ENCODE assay signal across 7 mouse cellular contexts in genomic region chr7:127014320-127014719, GRCm38 (mm10). TPM values are rescaled to one million over a fixed set of nuclear protein-coding genes. Genes with fewer than 3 reads are reported as not detected.
DNase-seq lines count a peak whose midpoint lies in the region; ATAC-seq lines count a peak whose summit lies in the region.

TSS of gene Mvp (minus strand) at chr7:127014621.

- peak; percentile 63 for DNase-seq in Muller cell, postnatal 12 days (ENCODE audit: inconsistent ontology term)
- DNase-seq in brain, adult 2 months (ENCODE audit: low read depth, low spot score): peak; percentile 73
- no peak for DNase-seq in forebrain, embryonic 11.5 days (ENCODE audit: low spot score)
- peak; percentile 68 to 74 for DNase-seq in heart, postnatal 14 days
- peak; percentile 78 to 85 for DNase-seq in kidney, postnatal 4 days

- no peak within 1 kb of the TSS for H3K9ac ChIP-seq in forebrain, embryonic 11.5 days (ENCODE audit: low read length)
- peak within 1 kb of the TSS; percentile 65 for H3K9ac ChIP-seq in stomach, embryonic 16.5 days (ENCODE audit: low read length)

- no peaks in the 10 kb centered on the region for H3K9me3 ChIP-seq in forebrain, embryonic 11.5 days (ENCODE audit: control insufficient read depth, low read length)
- H3K9me3 ChIP-seq in stomach, embryonic 16.5 days (replicated peaks; ENCODE audit: control insufficient read depth, low read length): no peaks in the 10 kb centered on the region

- peaks cover 9% of the 10 kb centered on the region for H3K4me1 ChIP-seq in forebrain, embryonic 11.5 days (replicated peaks; ENCODE audit: control insufficient read depth, insufficient read depth, low read length)
- peaks cover 46% of the 10 kb centered on the region for H3K4me1 ChIP-seq in stomach, embryonic 16.5 days (ENCODE audit: control insufficient read depth, insufficient read depth, low read length)

- intact Hi-C loops in heart, postnatal 14 days (cut with DNase I): loop anchor here (2.0 to 10.0 kb wide), 2 partner anchors 38 to 90 kb away; partner anchors contain the start of gene Cdiptos

- peaks cover 2% of the 10 kb centered on the region for H3K36me3 ChIP-seq in forebrain, embryonic 11.5 days (ENCODE audit: control insufficient read depth, insufficient read depth, low read length)
- peaks cover 8% of the 10 kb centered on the region; the same call in 1 of the 2 replicates for H3K36me3 ChIP-seq in stomach, embryonic 16.5 days (ENCODE audit: control insufficient read depth, insufficient read depth, low read length)

- H3K4me3 ChIP-seq in forebrain, embryonic 11.5 days (ENCODE audit: low read depth, low read length): no peak within 1 kb of the TSS; the same call in 1 of the 2 replicates
- peak within 1 kb of the TSS; percentile 63 for H3K4me3 ChIP-seq in stomach, embryonic 16.5 days (replicated peaks; ENCODE audit: low read length)

- no peak for ATAC-seq in forebrain, embryonic 11.5 days (replicated peaks; ENCODE audit: low FRiP score)
- ATAC-seq in megakaryocyte-erythroid progenitor cell, adult 5-6 weeks (replicated peaks; ENCODE audit: low FRiP score, low TSS enrichment, poor library complexity, severe bottlenecking): peak; percentile 30; the same call in 1 of the 2 replicates
- no peak for ATAC-seq in stomach, embryonic 16.5 days (ENCODE audit: insufficient read depth, low FRiP score)

- 77% methylated on average over 11 of the region's 11 CpGs for WGBS in forebrain, embryonic 11.5 days
- WGBS in stomach, embryonic 16.5 days: 20% methylated on average over 11 of the region's 11 CpGs

- H3K27me3 ChIP-seq in forebrain, embryonic 11.5 days (ENCODE audit: control insufficient read depth, insufficient read depth, low read length): no peaks in the 10 kb centered on the region
- no peaks in the 10 kb centered on the region for H3K27me3 ChIP-seq in stomach, embryonic 16.5 days (ENCODE audit: control insufficient read depth, insufficient read depth, low read length)

- H3K27ac ChIP-seq in forebrain, embryonic 11.5 days (ENCODE audit: low read depth, low read length): no peak within 1 kb of the TSS
- H3K27ac ChIP-seq in stomach, embryonic 16.5 days (ENCODE audit: low read length): peak within 1 kb of the TSS; percentile 70

- H3K4me2 ChIP-seq in forebrain, embryonic 11.5 days (ENCODE audit: low read depth, low read length, severe bottlenecking): 0 out of 2 replicates have a peak within 1 kb of the TSS, but pooled peaks have one; percentile 6
- peak within 1 kb of the TSS; percentile 85 for H3K4me2 ChIP-seq in stomach, embryonic 16.5 days (ENCODE audit: low read depth, low read length)

RNA-seq across cellular contexts. Expression of gene Mvp, which starts in this region (rescaled TPM):
- polyA plus RNA-seq in forebrain, embryonic 11.5 days (2014; fragmentation: Nextera tagmentation; extraction: Ambion mirVana): 3.9 and 4.4 TPM in 2 replicates
- 10 to 100 TPM; 44.6 to 45.9 TPM for total RNA-seq in heart, postnatal 14 days (2021)
- total RNA-seq in megakaryocyte-erythroid progenitor cell, adult 5-6 weeks (2014; fragmentation: Nextera tagmentation): 5.6 and 7.9 TPM in 2 replicates
- total RNA-seq in megakaryocyte-erythroid progenitor cell, adult 5-6 weeks (2017): 13.5 and 19.7 TPM in 2 replicates
- polyA plus RNA-seq in stomach, embryonic 16.5 days (2015; fragmentation: Nextera tagmentation; extraction: Ambion mirVana): 28.0 and 28.3 TPM in 2 replicates
